Mouse (Mus musculus): ENCODE results near the gene Sv2b.

Gene Sv2b

GRCm38 (mm10) chr7:75080163-75080562 lies 228.9 kb downstream of the Sv2b start:
- DNase-seq, result no peak

GRCm38 (mm10) chr7:75077560-75078208 lies 231.4 kb downstream of the Sv2b start:
- DNase-seq, result no peak
